Mouse (Mus musculus) megakaryocyte progenitor cell, adult 5-6 weeks (primary cell): ENCODE data around the gene Trim32. TPM values are rescaled to one million over a fixed set of nuclear protein-coding genes. Genes with fewer than 3 reads are reported as not detected.

Source experiments
- ATAC-seq: replicated peaks from 2 replicates; pipeline ENCODE4 v1.8.0; 2016; ENCODE audit warnings: mild to moderate bottlenecking, moderate TSS enrichment, inconsistent platforms; ENCODE audit not compliant: poor library complexity
- total RNA-seq, 2 experiments: library from RNA; stranded (forward) in 1 of 2; stranded (reverse) in 1 of 2; fragments of 157-497, 149-512 nt in 1 of 2; fragments of 200-1000 nt in 1 of 2; gene quantifications; 2 replicates each; pipeline versions ENCODE4 v1.2.3 to v1.2.4; 2015 to 2017

Trim32 gene
- total RNA-seq (2015) (5.7 and 8.4 TPM in 2 replicates), total RNA-seq (2017) (5.3 and 9.4 TPM in 2 replicates)

GRCm38 (mm10) chr4:65604504-65605150, at the start of gene Trim32:
Trim32 (plus strand) TSS chr4:65604986.
- ATAC-seq: peak; percentile 95

DNA sequence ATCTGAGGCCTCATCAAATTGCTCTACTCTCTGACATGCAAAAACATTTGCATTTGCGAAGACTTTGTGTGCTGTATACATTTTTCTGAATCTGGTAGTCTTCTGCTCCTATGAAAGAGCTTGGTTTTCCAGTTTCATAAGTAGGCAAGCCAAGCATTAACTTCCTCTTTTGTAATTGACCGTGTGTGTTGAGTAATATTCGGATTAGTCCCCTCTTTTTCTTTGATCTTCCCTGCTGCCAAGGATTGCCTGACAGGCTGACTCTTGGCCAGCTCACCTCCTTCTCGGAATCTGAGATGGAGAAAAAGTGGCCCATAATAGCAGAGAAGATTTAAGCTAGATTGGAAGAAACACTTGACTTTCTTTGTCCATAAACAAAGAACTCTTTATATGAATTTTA, 39.3 kb upstream of the Trim32 start:
- ATAC-seq: peak; percentile 77

DNA sequence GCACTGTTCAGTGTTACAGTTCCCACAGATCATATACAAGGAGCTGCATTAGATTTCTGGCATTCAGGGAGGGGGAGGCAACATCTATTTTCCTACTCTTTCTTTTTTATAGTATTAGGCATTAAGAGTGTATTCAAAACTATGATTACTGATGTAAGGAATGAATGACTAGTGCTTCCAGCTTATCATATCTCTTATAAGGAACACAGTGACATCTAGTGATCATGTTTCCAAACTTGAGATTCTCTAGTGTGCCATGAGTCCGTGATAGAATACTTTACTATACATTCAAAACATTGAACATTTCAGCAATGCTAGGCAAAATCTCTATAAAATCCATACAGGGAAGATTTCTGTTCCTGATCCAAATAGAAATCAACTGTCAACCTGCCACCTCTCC, 24.5 kb upstream of the Trim32 start:
- ATAC-seq: no peak

DNA sequence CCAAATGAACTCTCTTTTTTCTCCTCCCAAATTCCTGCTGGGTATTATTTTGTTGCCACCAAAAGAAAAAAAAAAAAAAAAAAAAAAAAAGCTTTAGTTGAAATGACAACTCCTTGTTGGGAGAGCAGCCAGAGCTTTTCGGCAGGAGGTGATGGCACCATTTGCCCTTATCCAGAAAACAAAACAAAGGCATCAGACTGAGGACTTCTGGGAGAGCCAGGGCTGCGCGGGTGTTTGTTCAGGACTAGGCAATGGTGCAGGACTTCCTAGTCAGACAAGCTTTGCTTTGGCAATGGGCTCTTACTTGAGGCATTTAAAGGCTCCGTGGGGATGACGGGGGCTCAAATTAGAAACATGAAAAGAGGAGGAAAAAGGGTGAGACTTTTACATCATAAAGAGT, 17.8 kb upstream of the Trim32 start:
- no peak for ATAC-seq

- peak; percentile 93 for ATAC-seq
These were observed 15.0 kb upstream of the Trim32 start for GRCm38 (mm10) chr4:65589780-65590179.

DNA sequence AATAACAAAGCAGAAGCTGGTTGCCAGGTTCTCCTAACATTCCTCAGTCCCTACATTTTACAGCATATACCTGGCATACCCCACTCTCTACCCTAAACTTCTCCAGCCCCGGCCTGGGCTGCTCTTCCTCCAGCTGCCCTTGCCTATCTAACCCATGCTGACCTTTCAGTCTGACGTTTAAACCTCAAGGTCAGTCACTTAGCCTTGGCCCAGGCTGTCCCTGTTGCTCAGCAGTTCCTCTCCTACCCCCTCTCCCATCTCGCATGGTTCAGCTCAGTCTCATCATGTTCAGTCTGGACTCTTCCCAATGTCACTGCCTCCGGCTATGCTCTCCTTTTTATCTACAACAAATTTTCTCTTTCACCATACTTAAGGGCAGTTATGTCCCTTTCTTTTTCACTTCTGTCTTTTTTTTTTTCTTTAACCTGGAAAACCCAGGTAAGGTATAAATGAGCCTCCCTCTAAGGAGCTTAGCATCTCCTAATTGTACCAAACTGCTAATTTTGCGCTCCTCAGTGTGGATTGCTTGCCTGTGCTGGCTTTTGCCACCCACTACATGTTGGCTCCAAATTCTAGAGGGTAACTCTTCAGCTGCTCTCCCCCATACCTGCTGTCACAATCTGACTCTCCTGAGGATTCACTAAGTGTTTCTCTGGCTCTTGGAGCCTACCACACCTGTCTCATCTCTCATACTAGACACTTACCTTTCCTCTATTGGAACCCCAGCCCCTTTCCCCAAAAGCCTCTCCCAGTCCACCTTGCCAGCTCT, 10.0 kb upstream of the Trim32 start:
- no peak for ATAC-seq

DNA sequence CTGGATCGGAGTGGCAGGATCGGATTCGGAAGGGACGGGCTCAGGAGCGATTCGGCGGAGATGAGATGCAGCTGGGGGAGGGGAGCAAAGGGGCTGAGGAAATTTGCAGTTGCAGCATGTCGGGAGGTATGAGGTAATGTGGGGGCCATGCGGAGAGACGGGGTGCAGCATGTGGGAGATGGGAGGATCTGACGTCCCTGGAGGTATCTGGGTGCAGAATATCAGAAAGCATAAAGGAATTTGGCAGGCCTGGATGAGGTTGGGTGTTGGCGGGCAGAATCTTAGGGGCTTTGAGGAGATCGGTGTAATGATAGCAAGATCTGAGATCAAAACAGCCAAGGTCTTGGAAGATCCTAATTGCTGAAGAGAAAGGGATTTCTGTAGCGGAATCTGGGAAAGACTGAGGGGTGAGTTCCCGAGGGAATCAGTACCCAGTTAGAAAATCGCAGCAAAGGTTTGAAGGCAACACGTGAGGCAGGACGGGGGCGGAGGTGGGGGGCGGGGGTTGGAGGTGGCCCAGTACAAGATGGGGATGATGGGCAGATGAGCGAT, 441 bp downstream of the Trim32 start:
- peak; percentile 62 for ATAC-seq

DNA sequence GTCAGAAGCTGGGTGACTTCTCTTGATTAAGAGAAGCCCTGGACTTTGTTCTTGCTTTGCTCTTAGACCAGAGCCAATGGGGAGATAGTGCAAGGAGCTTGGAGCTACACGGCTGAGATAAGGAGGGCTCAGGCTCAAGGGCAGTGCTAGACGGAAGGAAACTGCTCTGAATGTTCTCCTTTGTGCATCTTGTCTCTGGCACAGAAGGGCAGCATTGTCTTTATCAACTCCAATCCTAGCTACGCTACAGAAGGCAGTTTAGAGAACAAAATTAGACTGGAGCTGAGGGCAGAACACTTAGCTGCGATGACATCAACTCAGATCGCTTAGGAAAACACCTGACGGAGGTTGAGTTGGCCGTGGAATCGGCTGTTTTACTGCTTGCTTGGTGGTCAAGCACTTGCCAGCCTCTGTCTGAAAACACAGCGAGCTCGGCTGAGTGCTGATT, 2.4 kb downstream of the Trim32 start:
- ATAC-seq: peak; percentile 29; the same call in 1 of the 2 replicates

DNA sequence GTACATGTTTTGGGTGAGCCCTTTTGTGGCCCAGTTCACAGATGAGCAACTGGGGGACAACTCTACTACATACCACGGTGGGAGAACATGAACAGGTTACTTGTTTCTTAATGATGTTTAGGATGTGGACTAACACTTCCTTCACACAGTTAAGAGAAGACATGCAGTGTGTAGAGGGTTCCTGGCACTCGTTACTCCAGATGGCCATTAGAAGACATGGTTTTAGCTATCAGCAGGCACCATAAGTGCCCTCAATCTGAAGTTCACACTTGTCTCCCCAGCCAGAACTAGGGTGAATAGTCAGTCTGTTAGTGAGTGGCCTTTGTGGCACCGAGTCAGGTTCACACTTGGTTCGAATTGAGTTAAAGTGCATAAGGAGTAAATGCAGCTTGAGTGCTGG, 3.3 kb downstream of the Trim32 start:
- no peak for ATAC-seq

- no peak for ATAC-seq
These were observed 5.5 kb downstream of the Trim32 start for GRCm38 (mm10) chr4:65610329-65610728.

DNA sequence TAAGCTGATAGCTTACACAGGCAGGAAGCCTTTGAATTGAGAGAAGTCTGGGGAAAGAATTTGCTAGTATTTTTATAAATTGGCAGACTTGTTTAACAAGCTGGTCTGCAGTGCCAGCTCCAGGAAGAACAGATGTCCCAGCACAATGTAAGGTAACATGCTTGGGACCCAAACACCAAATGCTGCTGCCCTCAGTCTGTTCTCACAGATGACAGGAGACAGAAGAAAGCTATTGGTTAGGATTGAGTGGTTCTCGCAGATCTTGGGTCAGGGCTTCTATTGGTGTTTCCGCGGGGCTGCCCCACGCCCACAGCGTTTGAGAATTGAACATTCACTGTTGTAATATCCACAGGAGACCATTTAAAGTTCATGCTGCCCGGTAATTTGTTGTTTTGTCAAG, 6.1 kb downstream of the Trim32 start:
- ATAC-seq: no peak

GRCm38 (mm10) chr4:65613135-65613534, 8.3 kb downstream of the Trim32 start:
- no peak for ATAC-seq

- no peak for ATAC-seq
These were observed 15.3 kb downstream of the Trim32 start for GRCm38 (mm10) chr4:65620125-65620524.

DNA sequence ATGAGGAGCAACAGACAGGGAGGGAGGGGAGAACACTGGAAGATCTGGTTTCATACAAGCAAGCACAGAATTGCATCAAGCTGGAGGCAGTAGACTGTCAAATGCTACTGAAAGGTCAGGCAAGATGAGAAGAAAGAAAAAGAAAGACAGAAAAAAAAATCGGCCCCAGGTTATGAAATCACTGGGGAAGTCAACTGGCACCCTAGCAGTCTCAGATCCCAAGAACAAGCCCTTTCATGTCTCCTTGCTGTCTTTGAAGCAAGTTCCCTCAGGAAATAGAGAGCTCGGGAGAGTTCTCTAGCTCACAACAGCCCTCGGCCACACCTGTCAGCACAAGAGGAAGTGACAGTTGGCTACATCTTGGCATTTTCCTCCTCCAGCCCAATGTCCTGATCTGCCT, 33.4 kb downstream of the Trim32 start:
- ATAC-seq: no peak

DNA sequence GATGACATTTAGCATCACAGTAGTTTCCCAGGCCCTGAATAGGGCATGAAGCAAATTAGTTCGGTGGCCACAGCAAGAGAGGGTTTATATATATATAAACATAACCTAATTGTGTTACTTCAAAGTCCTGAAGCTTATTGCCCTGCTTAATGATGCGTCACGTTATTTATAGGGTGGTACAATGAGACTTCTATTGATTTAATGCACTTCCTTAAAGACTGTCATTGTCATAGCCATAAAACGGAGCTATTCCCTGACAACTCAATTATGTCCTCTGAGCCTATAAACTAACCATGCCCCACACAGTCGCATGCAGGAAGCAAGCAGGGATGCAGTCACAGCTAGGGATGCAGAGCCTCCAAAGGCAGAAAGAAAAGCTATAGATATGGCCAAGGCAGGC, 37.8 kb downstream of the Trim32 start:
- no peak for ATAC-seq

DNA sequence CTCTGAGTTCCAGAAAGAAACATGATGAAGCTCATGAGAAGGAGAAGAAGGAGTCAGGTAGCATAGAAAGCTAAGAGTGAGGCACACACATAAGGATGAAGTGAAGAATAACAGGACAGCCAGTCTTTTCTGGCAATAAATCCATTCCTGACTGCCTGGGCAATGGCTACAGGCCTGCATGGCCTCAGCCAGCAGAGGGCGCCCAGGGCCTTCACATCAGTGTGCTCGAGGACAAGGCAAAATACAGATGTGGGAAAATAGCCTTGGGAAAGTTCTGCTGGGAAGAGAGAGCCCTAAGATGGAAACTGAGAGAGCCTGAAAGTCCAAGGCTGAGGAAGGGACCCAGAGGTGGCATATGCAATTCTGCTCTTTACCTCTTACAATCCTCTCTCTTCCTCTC, 49.9 kb downstream of the Trim32 start:
- ATAC-seq: peak; percentile 72

GRCm38 (mm10) chr4:65663176-65663575, 58.4 kb downstream of the Trim32 start:
- no peak for ATAC-seq
